Mouse (Mus musculus) midbrain, postnatal 0 days (tissue): ENCODE data around the gene Mthfd1l. TPM values are rescaled to one million over a fixed set of nuclear protein-coding genes. Genes with fewer than 3 reads are reported as not detected.

Source experiments
- ATAC-seq: fragments of 200-750 bp; cut with Nextera tagmentation; 2 replicates; pipeline ENCODE4 v1.8.0; 2017; ENCODE audit warnings: moderate number of reproducible peaks, mild to moderate bottlenecking, moderate TSS enrichment, moderate library complexity; ENCODE audit not compliant: low FRiP score
- DNase-seq: peaks from one replicate; pipeline ENCODE4 v3.0.0-alpha.2; 2015; ENCODE audit warnings: low spot score
- H3K27ac ChIP-seq: fragments of 300-500 bp; sonication (generic); 2 replicates; pipeline ENCODE4 v1.5.1; 2014; ENCODE audit warnings: low read depth, mild to moderate bottlenecking, low read length, mixed read lengths
- H3K27me3 ChIP-seq: fragments of 300-500 bp; sonication (generic); 2 replicates; pipeline ENCODE4 v1.6.1; 2014; ENCODE audit warnings: low read length, control low read depth, mixed read lengths; ENCODE audit not compliant: insufficient read depth
- H3K36me3 ChIP-seq: fragments of 300-500 bp; sonication (generic); 2 replicates; pipeline ENCODE4 v1.6.1; 2014; ENCODE audit warnings: low read length, control low read depth, mixed read lengths; ENCODE audit not compliant: insufficient read depth
- H3K4me1 ChIP-seq: fragments of 300-500 bp; sonication (generic); 2 replicates; pipeline ENCODE4 v1.6.1; 2014; ENCODE audit warnings: mild to moderate bottlenecking, control low read depth, antibody characterized with exemption, low read length, mixed read lengths; ENCODE audit not compliant: insufficient read depth
- H3K4me2 ChIP-seq: fragments of 300-500 bp; sonication (generic); 2 replicates; pipeline ENCODE4 v1.6.1; 2014; ENCODE audit warnings: low read depth, mild to moderate bottlenecking, low read length, mixed read lengths; ENCODE audit not compliant: poor library complexity, severe bottlenecking
- H3K4me3 ChIP-seq: fragments of 300-500 bp; sonication (generic); 2 replicates; pipeline ENCODE4 v1.5.1; 2014; ENCODE audit warnings: low read depth, mild to moderate bottlenecking, low read length, moderate library complexity
- H3K9ac ChIP-seq: fragments of 300-500 bp; sonication (generic); replicated peaks from 2 replicates; pipeline ENCODE4 v1.6.1; 2014; ENCODE audit warnings: mild to moderate bottlenecking, low read length, moderate library complexity, mixed read lengths; ENCODE audit not compliant: poor library complexity, severe bottlenecking
- H3K9me3 ChIP-seq: fragments of 300-500 bp; sonication (generic); 2 replicates; pipeline ENCODE4 v1.6.1; 2016; ENCODE audit warnings: low read length, control low read depth
- CTCF ChIP-seq: IDR thresholded peaks from 2 replicates; pipeline ENCODE4 v1.5.1; 2016; ENCODE audit warnings: antibody characterized with exemption, mild to moderate bottlenecking
- WGBS: fragments of 180-500 bp; shearing (Covaris S2); extraction: QIAGEN DNeasy Blood & Tissue Kit; methylation state at CpG from one replicate; pipeline ENCODE4 v1.1.7; 2014; 5-methylcytosine and 5-hydroxymethylcytosine counted together
- polyA plus RNA-seq: library from polyadenylated mRNA; unstranded; fragments of >200 nt; fragmentation: Nextera tagmentation; extraction: Ambion mirVana; gene quantifications from 2 replicates; pipeline ENCODE4 v1.2.1, GENCODE M21; 2015
- total RNA-seq: library from RNA; depleted of rRNA; stranded (reverse); fragments of >200 nt; gene quantifications from 2 replicates; pipeline ENCODE4 v1.2.3, GENCODE M21; 2014

Gene Mthfd1l
- total and polyA plus RNA-seq, 2 experiments from 2014 or later = 7.9 to 9.2 TPM

- ATAC-seq (no peak), DNase-seq (no peak)
- TF ChIP-seq CTCF = no peak
- 88% methylated on average over 11 of the region's 11 CpGs for WGBS
- no peak overlapping the region for H3K27ac ChIP-seq
- no peaks in the 10 kb centered on the region for H3K27me3 ChIP-seq
- H3K4me3 ChIP-seq = no peak overlapping the region
- no peaks in the 10 kb centered on the region for H3K36me3 ChIP-seq
- H3K9me3 ChIP-seq = no peaks in the 10 kb centered on the region
- no peaks in the 10 kb centered on the region for H3K4me1 ChIP-seq
- no peak overlapping the region for H3K9ac ChIP-seq
- H3K4me2 ChIP-seq = no peak overlapping the region
These were observed 88.4 kb downstream of the Mthfd1l start for GRCm38 (mm10) chr10:4061071-4061987.

GRCm38 (mm10) chr10:4063537-4063936, 90.6 kb downstream of the Mthfd1l start:
- DNase-seq (no peak), ATAC-seq (no peak)
- no peak overlapping the region for H3K4me2 ChIP-seq
- no peak overlapping the region for H3K9ac ChIP-seq
- no peak overlapping the region for H3K27ac ChIP-seq
- H3K9me3 ChIP-seq = no peaks in the 10 kb centered on the region
- no peaks in the 10 kb centered on the region for H3K36me3 ChIP-seq
- 86% methylated on average over 4 of the region's 4 CpGs for WGBS
- no peak for TF ChIP-seq CTCF
- no peak overlapping the region for H3K4me3 ChIP-seq
- H3K4me1 ChIP-seq = no peaks in the 10 kb centered on the region
- H3K27me3 ChIP-seq = no peaks in the 10 kb centered on the region

- no peak overlapping the region for H3K27ac ChIP-seq
- H3K9me3 ChIP-seq = no peaks in the 10 kb centered on the region
- TF ChIP-seq CTCF = no peak
- H3K4me3 ChIP-seq = no peak overlapping the region
- 60% methylated on average over 15 of the region's 15 CpGs for WGBS
- H3K36me3 ChIP-seq = no peaks in the 10 kb centered on the region
- H3K4me2 ChIP-seq = no peak overlapping the region
- DNase-seq = no peak
- no peak overlapping the region for H3K9ac ChIP-seq
- H3K27me3 ChIP-seq = no peaks in the 10 kb centered on the region
- ATAC-seq = no peak
- no peaks in the 10 kb centered on the region for H3K4me1 ChIP-seq
These were observed 92.6 kb downstream of the Mthfd1l start for GRCm38 (mm10) chr10:4065295-4066084.

- no peaks in the 10 kb centered on the region for H3K4me1 ChIP-seq
- no peaks in the 10 kb centered on the region for H3K9me3 ChIP-seq
- ATAC-seq (no peak), DNase-seq (peak; percentile 51)
- H3K36me3 ChIP-seq = no peaks in the 10 kb centered on the region
- TF ChIP-seq CTCF = no peak
- WGBS = 85% methylated on average over 7 of the region's 7 CpGs
- no peak overlapping the region for H3K4me2 ChIP-seq
- no peak overlapping the region for H3K4me3 ChIP-seq
- H3K9ac ChIP-seq = no peak overlapping the region
- no peaks in the 10 kb centered on the region for H3K27me3 ChIP-seq
- no peak overlapping the region for H3K27ac ChIP-seq
These were observed 96.4 kb downstream of the Mthfd1l start for GRCm38 (mm10) chr10:4069258-4069826.

GRCm38 (mm10) chr10:4070061-4070460, 97.1 kb downstream of the Mthfd1l start:
- Histone ChIP-seq H3K4me2 (no peak overlapping the region), H3K4me1 (no peaks in the 10 kb centered on the region), H3K27ac (no peak overlapping the region), H3K4me3 (no peak overlapping the region), H3K36me3 (no peaks in the 10 kb centered on the region), H3K9me3 (no peaks in the 10 kb centered on the region), H3K9ac (no peak overlapping the region), H3K27me3 (no peaks in the 10 kb centered on the region)
- WGBS = 90% methylated on average over 7 of the region's 7 CpGs
- DNase-seq (peak; percentile 75), ATAC-seq (no peak)
- TF ChIP-seq CTCF = no peak
